Mouse (Mus musculus): ENCODE data around the gene Ssu72. TPM values are rescaled to one million over a fixed set of nuclear protein-coding genes. Genes with fewer than 3 reads are reported as not detected.

Ssu72 gene
- polyA plus RNA-seq, 1 experiment from 2014 or later: 147 TPM

GRCm38 (mm10) chr4:155708988-155709387 is 4.4 kb downstream of the Ssu72 start:
- H3K27me3 ChIP-seq (ENCODE audit: control insufficient read depth, insufficient read depth, low read length): no peaks in the 10 kb centered on the region
- no peaks in the 10 kb centered on the region; the same call in 1 of the 2 replicates for H3K36me3 ChIP-seq (replicated peaks; ENCODE audit: control insufficient read depth, insufficient read depth, low read depth, low read length)
- no peak overlapping the region for H3K4me3 ChIP-seq (ENCODE audit: low read depth, low read length)
- H3K9me3 ChIP-seq (replicated peaks; ENCODE audit: control insufficient read depth, low read length): no peaks in the 10 kb centered on the region
- H3K27ac ChIP-seq (replicated peaks; ENCODE audit: low read depth, low read length): no peak overlapping the region
- no peak for DNase-seq (ENCODE audit: low spot score)
- H3K4me1 ChIP-seq (ENCODE audit: control insufficient read depth, insufficient read depth, low read length): no peaks in the 10 kb centered on the region
- H3K4me2 ChIP-seq (ENCODE audit: low read depth, low read length): no peak overlapping the region
- no peak for ATAC-seq (replicated peaks; ENCODE audit: insufficient number of reproducible peaks, low FRiP score, low TSS enrichment, low read depth)
- H3K9ac ChIP-seq (replicated peaks; ENCODE audit: low read length): no peak overlapping the region

- Histone ChIP-seq H3K27ac (replicated peaks; ENCODE audit: low read depth, low read length) (no peak overlapping the region), H3K27me3 (ENCODE audit: control insufficient read depth, insufficient read depth, low read length) (no peaks in the 10 kb centered on the region), H3K4me3 (ENCODE audit: low read depth, low read length) (no peak overlapping the region), H3K9ac (replicated peaks; ENCODE audit: low read length) (no peak overlapping the region), H3K36me3 (replicated peaks; ENCODE audit: control insufficient read depth, insufficient read depth, low read depth, low read length) (peaks cover 3% of the 10 kb centered on the region), H3K9me3 (replicated peaks; ENCODE audit: control insufficient read depth, low read length) (no peaks in the 10 kb centered on the region), H3K4me1 (ENCODE audit: control insufficient read depth, insufficient read depth, low read length) (no peaks in the 10 kb centered on the region), H3K4me2 (ENCODE audit: low read depth, low read length) (no peak overlapping the region)
- no peak for ATAC-seq (replicated peaks; ENCODE audit: insufficient number of reproducible peaks, low FRiP score, low TSS enrichment, low read depth)
- 59% methylated on average over 6 of the region's 6 CpGs for WGBS
- no peak for DNase-seq (ENCODE audit: low spot score)
Observed at GRCm38 (mm10) chr4:155710521-155711252, 6.1 kb downstream of the Ssu72 start.

GRCm38 (mm10) chr4:155721668-155722083 is 17.1 kb downstream of the Ssu72 start:
- ATAC-seq (replicated peaks; ENCODE audit: insufficient number of reproducible peaks, low FRiP score, low TSS enrichment, low read depth) (0 out of 2 replicates have a peak, but pooled peaks have one; percentile 43), DNase-seq (ENCODE audit: low spot score) (peak; percentile 39)
- Histone ChIP-seq H3K4me3 (ENCODE audit: low read depth, low read length) (no peak overlapping the region), H3K4me1 (ENCODE audit: control insufficient read depth, insufficient read depth, low read length) (no peaks in the 10 kb centered on the region), H3K9me3 (replicated peaks; ENCODE audit: control insufficient read depth, low read length) (no peaks in the 10 kb centered on the region), H3K9ac (replicated peaks; ENCODE audit: low read length) (no peak overlapping the region), H3K27me3 (ENCODE audit: control insufficient read depth, insufficient read depth, low read length) (no peaks in the 10 kb centered on the region), H3K36me3 (replicated peaks; ENCODE audit: control insufficient read depth, insufficient read depth, low read depth, low read length) (no peaks in the 10 kb centered on the region; the same call in 1 of the 2 replicates), H3K27ac (replicated peaks; ENCODE audit: low read depth, low read length) (no peak overlapping the region), H3K4me2 (ENCODE audit: low read depth, low read length) (no peak overlapping the region)
- 70% methylated on average over 4 of the region's 4 CpGs for WGBS

- ATAC-seq (replicated peaks; ENCODE audit: insufficient number of reproducible peaks, low FRiP score, low TSS enrichment, low read depth): no peak
Observed at GRCm38 (mm10) chr4:155727993-155728392, 23.4 kb downstream of the Ssu72 start.

GRCm38 (mm10) chr4:155733267-155733666 is 28.7 kb downstream of the Ssu72 start:
- H3K4me2 ChIP-seq (ENCODE audit: low read depth, low read length): no peak overlapping the region
- H3K27me3 ChIP-seq (ENCODE audit: control insufficient read depth, insufficient read depth, low read length): no peaks in the 10 kb centered on the region
- no peak overlapping the region for H3K9ac ChIP-seq (replicated peaks; ENCODE audit: low read length)
- H3K4me3 ChIP-seq (ENCODE audit: low read depth, low read length): no peak overlapping the region
- no peaks in the 10 kb centered on the region for H3K4me1 ChIP-seq (ENCODE audit: control insufficient read depth, insufficient read depth, low read length)
- 88% methylated on average over 10 of the region's 10 CpGs for WGBS
- H3K9me3 ChIP-seq (replicated peaks; ENCODE audit: control insufficient read depth, low read length): no peaks in the 10 kb centered on the region
- ATAC-seq (replicated peaks; ENCODE audit: insufficient number of reproducible peaks, low FRiP score, low TSS enrichment, low read depth): no peak
- no peaks in the 10 kb centered on the region; the same call in none of the 2 replicates for H3K36me3 ChIP-seq (replicated peaks; ENCODE audit: control insufficient read depth, insufficient read depth, low read depth, low read length)
- no peak overlapping the region for H3K27ac ChIP-seq (replicated peaks; ENCODE audit: low read depth, low read length)
- no peak for DNase-seq (ENCODE audit: low spot score)

More at GRCm38 (mm10) chr4:155727993-155728392, 23.4 kb downstream of the Ssu72 start:
- no peaks in the 10 kb centered on the region for H3K4me1 ChIP-seq (ENCODE audit: control insufficient read depth, insufficient read depth, low read length)
- no peak overlapping the region for H3K4me2 ChIP-seq (ENCODE audit: low read depth, low read length)
- H3K4me3 ChIP-seq (ENCODE audit: low read depth, low read length): no peak overlapping the region
- H3K9ac ChIP-seq (replicated peaks; ENCODE audit: low read length): no peak overlapping the region
- no peak overlapping the region for H3K27ac ChIP-seq (replicated peaks; ENCODE audit: low read depth, low read length)
- no peaks in the 10 kb centered on the region; the same call in none of the 2 replicates for H3K36me3 ChIP-seq (replicated peaks; ENCODE audit: control insufficient read depth, insufficient read depth, low read depth, low read length)
- H3K27me3 ChIP-seq (ENCODE audit: control insufficient read depth, insufficient read depth, low read length): no peaks in the 10 kb centered on the region
- WGBS: 71% methylated on average over 2 of the region's 2 CpGs
- no peak for DNase-seq (ENCODE audit: low spot score)
- H3K9me3 ChIP-seq (replicated peaks; ENCODE audit: control insufficient read depth, low read length): no peaks in the 10 kb centered on the region

GRCm38 (mm10) chr4:155734350-155734941 is 29.8 kb downstream of the Ssu72 start, which contains the start of gene Tmem240:
Tmem240 (plus strand) TSS chr4:155734800.
- Histone ChIP-seq H3K27me3 (ENCODE audit: control insufficient read depth, insufficient read depth, low read length) (no peaks in the 10 kb centered on the region), H3K9me3 (replicated peaks; ENCODE audit: control insufficient read depth, low read length) (no peaks in the 10 kb centered on the region), H3K4me2 (ENCODE audit: low read depth, low read length) (peak within 1 kb of the TSS; percentile 95), H3K9ac (replicated peaks; ENCODE audit: low read length) (peak within 1 kb of the TSS; percentile 85), H3K4me3 (ENCODE audit: low read depth, low read length) (peak within 1 kb of the TSS; percentile 78), H3K36me3 (replicated peaks; ENCODE audit: control insufficient read depth, insufficient read depth, low read depth, low read length) (no peaks in the 10 kb centered on the region; the same call in none of the 2 replicates), H3K27ac (replicated peaks; ENCODE audit: low read depth, low read length) (peak within 1 kb of the TSS; percentile 85), H3K4me1 (ENCODE audit: control insufficient read depth, insufficient read depth, low read length) (no peaks in the 10 kb centered on the region)
- peak; percentile 93 for DNase-seq (ENCODE audit: low spot score)
- peak; percentile 90 for ATAC-seq (replicated peaks; ENCODE audit: insufficient number of reproducible peaks, low FRiP score, low TSS enrichment, low read depth)
- WGBS: under 1% methylated on average over 20 of the region's 35 CpGs

- H3K27ac ChIP-seq (replicated peaks; ENCODE audit: low read depth, low read length): peak overlapping the region; percentile 85
- ATAC-seq (replicated peaks; ENCODE audit: insufficient number of reproducible peaks, low FRiP score, low TSS enrichment, low read depth) (peak; percentile 47), DNase-seq (ENCODE audit: low spot score) (peak; percentile 65)
- no peaks in the 10 kb centered on the region for H3K4me1 ChIP-seq (ENCODE audit: control insufficient read depth, insufficient read depth, low read length)
- WGBS: under 1% methylated on average over 46 of the region's 79 CpGs
- no peaks in the 10 kb centered on the region; the same call in none of the 2 replicates for H3K36me3 ChIP-seq (replicated peaks; ENCODE audit: control insufficient read depth, insufficient read depth, low read depth, low read length)
- H3K9me3 ChIP-seq (replicated peaks; ENCODE audit: control insufficient read depth, low read length): no peaks in the 10 kb centered on the region
- peak overlapping the region; percentile 78 for H3K4me3 ChIP-seq (ENCODE audit: low read depth, low read length)
- peak overlapping the region; percentile 85 for H3K9ac ChIP-seq (replicated peaks; ENCODE audit: low read length)
- H3K4me2 ChIP-seq (ENCODE audit: low read depth, low read length): peak overlapping the region; percentile 95
- no peaks in the 10 kb centered on the region for H3K27me3 ChIP-seq (ENCODE audit: control insufficient read depth, insufficient read depth, low read length)
Observed at GRCm38 (mm10) chr4:155734951-155735702, 30.5 kb downstream of the Ssu72 start.

All from embryonic facial prominence, embryonic 11.5 days (tissue).